Mouse (Mus musculus): Measurements from ENCODE around the gene Nav1. TPM values are rescaled to one million over a fixed set of nuclear protein-coding genes. Genes with fewer than 3 reads are reported as not detected.

Gene Nav1
- polyA plus RNA-seq, 1 experiment: 33.7 TPM

GRCm38 (mm10) chr1:135520550-135521168 is 86.4 kb downstream of the Nav1 start:
- Histone ChIP-seq H3K27me3 (ENCODE audit: control insufficient read depth, insufficient read depth, insufficient read length) (no peaks in the 10 kb centered on the region), H3K79me2 (ENCODE audit: control insufficient read depth, insufficient read depth) (peaks cover 21% of the 10 kb centered on the region), H3K36me3 (ENCODE audit: control insufficient read depth, insufficient read depth) (peaks cover 3% of the 10 kb centered on the region), H3K4me3 (no peak overlapping the region), H3ac (ENCODE audit: control insufficient read depth, insufficient read length) (no peak overlapping the region), H3K4me2 (ENCODE audit: low read depth) (no peak overlapping the region)
- TF ChIP-seq POLR2AphosphoS2 (IDR thresholded peaks at IDR 0.05; ENCODE audit: insufficient read length, low read depth): no peak
- TF ChIP-seq MYOD1 (IDR thresholded peaks at IDR 0.05; ENCODE audit: control insufficient read depth in 1 of 3, insufficient read length in 2 of 3, low read depth in 2 of 3): no peak
- TF ChIP-seq REST (IDR thresholded peaks at IDR 0.05; ENCODE audit: insufficient read depth, insufficient read length): no peak
- no peak for TF ChIP-seq TCF12 (IDR thresholded peaks at IDR 0.05; ENCODE audit: insufficient read depth, poor library complexity, severe bottlenecking)
- no peak for TF ChIP-seq POLR2A (IDR thresholded peaks at IDR 0.05; ENCODE audit: insufficient read length, low read depth)

- Histone ChIP-seq H3K27me3 (ENCODE audit: control insufficient read depth, insufficient read depth, insufficient read length) (no peaks in the 10 kb centered on the region), H3K79me2 (ENCODE audit: control insufficient read depth, insufficient read depth) (peaks cover 20% of the 10 kb centered on the region), H3ac (ENCODE audit: control insufficient read depth, insufficient read length) (no peak overlapping the region), H3K4me3 (no peak overlapping the region), H3K4me2 (ENCODE audit: low read depth) (no peak overlapping the region), H3K36me3 (ENCODE audit: control insufficient read depth, insufficient read depth) (no peaks in the 10 kb centered on the region)
- TF ChIP-seq MYOD1 (IDR thresholded peaks at IDR 0.05; ENCODE audit: control insufficient read depth in 1 of 3, insufficient read length in 2 of 3, low read depth in 2 of 3) (peak in 1 of 3 experiments; percentile 32), E2F4 (IDR thresholded peaks at IDR 0.05; ENCODE audit: insufficient read depth) (no peak)
Measured at GRCm38 (mm10) chr1:135518661-135519060, 88.4 kb downstream of the Nav1 start.

DNA sequence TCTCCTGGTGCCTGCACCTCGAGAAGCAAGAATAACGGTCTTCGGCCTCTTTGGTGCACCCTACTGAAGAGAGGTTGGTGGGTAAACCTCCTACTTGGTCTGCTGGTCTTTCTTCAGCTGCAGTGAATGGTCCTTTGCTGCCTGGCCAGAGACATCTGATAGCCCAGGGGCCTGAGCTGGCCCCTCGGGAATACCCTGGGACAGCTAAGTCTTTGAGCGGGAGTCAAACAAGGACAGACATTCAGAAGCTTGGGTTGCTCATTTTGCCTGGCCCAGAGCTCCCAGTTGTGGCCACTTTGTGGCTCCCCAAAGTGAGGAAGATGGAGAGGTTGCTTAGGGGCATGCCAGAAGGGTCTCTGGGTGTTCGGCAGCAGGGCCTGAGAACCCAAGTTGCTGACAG is 89.6 kb downstream of the Nav1 start:
- no peak overlapping the region for H3K4me3 ChIP-seq
- no peak for TF ChIP-seq MYOG (IDR thresholded peaks at IDR 0.05; ENCODE audit: control insufficient read depth in 1 of 3, insufficient read depth in 1 of 3, insufficient read length in 2 of 3, low read depth in 2 of 3)

GRCm38 (mm10) chr1:135516511-135517305 is 90.4 kb downstream of the Nav1 start:
- no peak overlapping the region for H3K4me3 ChIP-seq
- H3K27me3 ChIP-seq (ENCODE audit: control insufficient read depth, insufficient read depth, insufficient read length): no peaks in the 10 kb centered on the region
- no peak overlapping the region for H3K4me2 ChIP-seq (ENCODE audit: low read depth)
- no peaks in the 10 kb centered on the region for H3K36me3 ChIP-seq (ENCODE audit: control insufficient read depth, insufficient read depth)
- peaks cover 16% of the 10 kb centered on the region for H3K79me2 ChIP-seq (ENCODE audit: control insufficient read depth, insufficient read depth)
- no peak overlapping the region for H3ac ChIP-seq (ENCODE audit: control insufficient read depth, insufficient read length)
- TF ChIP-seq MAX (IDR thresholded peaks at IDR 0.05; ENCODE audit: low read depth) (no peak), TCF3 (IDR thresholded peaks at IDR 0.05; ENCODE audit: insufficient read length, low read depth) (no peak), CEBPB (IDR thresholded peaks at IDR 0.05; ENCODE audit: insufficient read depth, poor library complexity, severe bottlenecking) (no peak), MYOD1 (IDR thresholded peaks at IDR 0.05; ENCODE audit: control insufficient read depth in 1 of 3, insufficient read length in 2 of 3, low read depth in 2 of 3) (no peak), USF1 (IDR thresholded peaks at IDR 0.05; ENCODE audit: low read depth) (no peak), POLR2AphosphoS2 (IDR thresholded peaks at IDR 0.05; ENCODE audit: insufficient read length, low read depth) (no peak), SRF (IDR thresholded peaks at IDR 0.05; ENCODE audit: control insufficient read depth, insufficient read length, low read depth) (no peak), TCF12 (IDR thresholded peaks at IDR 0.05; ENCODE audit: insufficient read depth, poor library complexity, severe bottlenecking) (no peak), REST (IDR thresholded peaks at IDR 0.05; ENCODE audit: insufficient read depth, insufficient read length) (no peak), POLR2A (IDR thresholded peaks at IDR 0.05; ENCODE audit: insufficient read length, low read depth) (no peak), E2F4 (IDR thresholded peaks at IDR 0.05; ENCODE audit: insufficient read depth) (no peak)

More for the DNA sequence above, 89.6 kb downstream of the Nav1 start:
- Histone ChIP-seq H3K4me2 (ENCODE audit: low read depth) (no peak overlapping the region), H3K79me2 (ENCODE audit: control insufficient read depth, insufficient read depth) (peaks cover 16% of the 10 kb centered on the region), H3K36me3 (ENCODE audit: control insufficient read depth, insufficient read depth) (no peaks in the 10 kb centered on the region), H3K27me3 (ENCODE audit: control insufficient read depth, insufficient read depth, insufficient read length) (no peaks in the 10 kb centered on the region), H3ac (ENCODE audit: control insufficient read depth, insufficient read length) (no peak overlapping the region)

GRCm38 (mm10) chr1:135515633-135516238 is 91.4 kb downstream of the Nav1 start:
- Histone ChIP-seq H3K27me3 (ENCODE audit: control insufficient read depth, insufficient read depth, insufficient read length) (no peaks in the 10 kb centered on the region), H3ac (ENCODE audit: control insufficient read depth, insufficient read length) (no peak overlapping the region), H3K4me3 (no peak overlapping the region), H3K36me3 (ENCODE audit: control insufficient read depth, insufficient read depth) (no peaks in the 10 kb centered on the region), H3K4me2 (ENCODE audit: low read depth) (no peak overlapping the region), H3K79me2 (ENCODE audit: control insufficient read depth, insufficient read depth) (peaks cover 19% of the 10 kb centered on the region)
- no peak for TF ChIP-seq MYOD1 (IDR thresholded peaks at IDR 0.05; ENCODE audit: control insufficient read depth in 1 of 3, insufficient read length in 2 of 3, low read depth in 2 of 3)
- TF ChIP-seq TCF3 (IDR thresholded peaks at IDR 0.05; ENCODE audit: insufficient read length, low read depth): no peak
- no peak for TF ChIP-seq CEBPB (IDR thresholded peaks at IDR 0.05; ENCODE audit: insufficient read depth, poor library complexity, severe bottlenecking)
- no peak for TF ChIP-seq TCF12 (IDR thresholded peaks at IDR 0.05; ENCODE audit: insufficient read depth, poor library complexity, severe bottlenecking)
- no peak for TF ChIP-seq SRF (IDR thresholded peaks at IDR 0.05; ENCODE audit: control insufficient read depth, insufficient read length, low read depth)
- no peak for TF ChIP-seq USF1 (IDR thresholded peaks at IDR 0.05; ENCODE audit: low read depth)
- TF ChIP-seq POLR2AphosphoS2 (IDR thresholded peaks at IDR 0.05; ENCODE audit: insufficient read length, low read depth): no peak
- TF ChIP-seq E2F4 (IDR thresholded peaks at IDR 0.05; ENCODE audit: insufficient read depth): no peak
- no peak for TF ChIP-seq MAX (IDR thresholded peaks at IDR 0.05; ENCODE audit: low read depth)
- no peak for TF ChIP-seq REST (IDR thresholded peaks at IDR 0.05; ENCODE audit: insufficient read depth, insufficient read length)
